Mouse (Mus musculus) cerebral cortex, adult 2 months (tissue): ENCODE results near the gene Gm5426.

Source experiments
- WGBS: fragments of 180-500 bp; shearing (Covaris S2); methylation state at CpG from one replicate; pipeline ENCODE4 v1.1.7; 2018; 5-methylcytosine and 5-hydroxymethylcytosine counted together

Gm5426 gene

DNA sequence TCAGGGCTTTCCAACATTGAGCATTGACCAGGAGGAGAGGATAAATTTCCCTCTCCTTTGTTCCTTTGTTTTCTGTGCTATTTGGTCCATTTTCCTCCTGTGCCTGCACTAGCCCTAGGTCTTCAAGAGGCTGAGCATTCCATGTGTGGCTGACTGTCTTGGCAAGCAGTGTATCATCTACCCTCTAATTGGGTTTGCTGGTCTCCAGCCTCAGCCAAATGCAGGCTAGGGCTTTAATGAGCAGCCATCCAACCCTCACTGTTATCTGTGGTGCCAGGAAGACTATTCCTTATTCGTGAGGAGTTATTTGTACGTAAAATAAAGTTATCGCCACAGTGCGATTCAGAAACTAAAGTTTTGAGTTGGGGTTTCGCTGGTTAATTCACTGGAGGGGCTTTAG lies 2.2 kb downstream of the Gm5426 start:
- WGBS, result 80% methylated on average over 5 of the region's 5 CpGs

GRCm38 (mm10) chr10:96139274-96139673 lies 2.9 kb downstream of the Gm5426 start:
- 85% methylated on average over 4 of the region's 4 CpGs for WGBS

- 97% methylated on average over 5 of the region's 5 CpGs for WGBS
Measured at GRCm38 (mm10) chr10:96146578-96146977, 10.2 kb downstream of the Gm5426 start.

DNA sequence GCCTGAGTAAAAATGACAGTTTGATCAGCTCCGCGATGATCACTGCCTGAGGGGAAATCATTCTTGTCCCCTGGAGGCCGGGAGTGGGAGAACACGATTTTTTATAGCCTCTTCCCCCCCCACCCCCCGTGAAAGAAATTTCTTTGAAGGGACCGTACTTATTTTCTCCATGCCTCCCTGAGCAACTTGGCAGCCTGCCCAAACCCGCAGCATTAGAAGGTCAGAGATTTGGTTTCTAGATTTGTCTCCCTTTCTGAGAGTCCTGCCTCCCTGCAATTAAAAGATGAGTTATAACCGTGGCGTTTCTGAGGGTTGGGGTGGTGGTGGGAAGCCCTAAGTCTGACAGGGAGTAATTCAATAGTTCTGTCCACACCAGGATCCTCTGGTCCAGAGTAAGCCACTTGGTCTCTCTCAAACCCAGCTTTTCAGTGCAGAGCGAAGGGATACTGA lies 11.9 kb downstream of the Gm5426 start:
- 25% methylated on average over 10 of the region's 10 CpGs for WGBS

- WGBS, result 87% methylated on average over 12 of the region's 12 CpGs
Measured at GRCm38 (mm10) chr10:96150401-96151116, 14.2 kb downstream of the Gm5426 start.

- WGBS, result 67% methylated on average over 5 of the region's 5 CpGs
Measured at GRCm38 (mm10) chr10:96153315-96153714, 16.9 kb downstream of the Gm5426 start.

DNA sequence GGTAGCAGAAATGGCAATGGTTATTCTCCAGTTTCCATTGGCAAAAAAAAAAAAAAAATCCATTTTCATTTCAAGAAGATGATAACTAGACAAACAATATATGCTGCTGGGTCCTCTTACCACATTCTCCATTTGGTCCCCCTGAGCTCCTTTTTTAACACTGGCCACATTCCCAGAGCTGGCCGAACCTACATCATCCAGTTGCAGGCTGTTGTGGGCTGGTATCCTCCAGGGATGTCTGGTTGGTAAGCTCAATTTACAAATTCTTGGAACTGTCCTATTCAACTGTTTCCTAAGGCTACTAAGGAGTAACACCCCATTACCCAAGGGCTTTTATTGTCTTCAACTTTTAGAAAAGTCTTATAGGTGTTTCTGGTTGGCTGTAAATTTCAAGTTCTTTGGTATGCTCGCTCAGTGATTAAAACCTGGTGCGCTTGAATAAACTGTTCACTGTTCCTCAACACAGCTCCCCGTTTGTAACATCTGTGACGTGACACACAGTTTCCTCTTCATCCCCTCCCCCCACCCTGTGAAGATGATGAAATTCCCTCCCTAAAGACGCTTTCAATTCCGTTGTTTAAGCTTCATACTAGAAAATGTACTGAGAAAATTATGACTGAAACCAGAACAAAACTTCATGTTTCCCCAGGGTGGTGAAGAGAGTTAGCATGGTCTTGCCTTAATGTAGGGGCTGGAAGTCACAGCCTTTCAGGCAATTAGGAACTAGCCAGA lies 26.7 kb downstream of the Gm5426 start:
- WGBS, result 83% methylated on average over 7 of the region's 7 CpGs

DNA sequence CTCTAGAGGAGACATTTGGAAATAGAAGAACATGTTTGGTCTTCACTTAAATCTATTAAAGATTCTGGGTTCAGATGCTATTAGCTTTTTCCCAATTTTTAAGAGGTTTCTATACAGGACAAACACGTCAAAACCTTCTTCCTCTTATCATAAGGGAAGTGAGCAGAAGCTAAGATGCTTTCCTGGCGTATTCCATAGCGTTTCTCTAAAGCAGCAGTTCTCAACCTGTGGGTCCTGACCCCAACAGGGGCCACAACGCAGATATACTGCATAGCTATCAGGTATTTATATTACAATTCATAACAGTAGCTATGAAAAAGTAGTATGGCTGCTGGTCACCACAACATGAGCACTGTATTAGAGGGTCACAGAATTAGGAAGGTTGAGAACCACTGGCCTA lies 27.4 kb downstream of the Gm5426 start:
- 87% methylated on average over 4 of the region's 4 CpGs for WGBS

GRCm38 (mm10) chr10:96165260-96165659 lies 28.9 kb downstream of the Gm5426 start:
- WGBS, result 90% methylated on average over 4 of the region's 4 CpGs

- WGBS, result 91% methylated on average over 4 of the region's 4 CpGs
Measured at GRCm38 (mm10) chr10:96168998-96169397, 32.6 kb downstream of the Gm5426 start.

DNA sequence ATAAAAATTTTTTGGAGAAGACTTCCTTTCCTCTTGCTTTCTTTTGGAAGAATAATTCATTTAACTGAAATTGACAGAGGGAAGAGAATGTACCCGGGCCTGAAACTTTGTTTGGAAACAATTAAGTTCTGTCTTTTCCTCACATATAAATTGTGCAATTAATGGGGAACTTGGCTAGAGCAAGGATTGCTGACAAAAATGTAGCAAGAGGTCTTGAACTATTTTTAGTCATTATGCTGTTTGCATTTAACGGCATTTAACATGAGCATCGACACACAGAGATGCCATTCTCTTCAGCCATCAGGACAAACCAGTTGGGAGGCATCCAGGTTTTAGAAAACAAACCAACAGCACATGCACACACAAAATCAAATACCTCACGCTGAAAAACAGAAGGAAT lies 36.6 kb downstream of the Gm5426 start:
- 64% methylated on average over 4 of the region's 4 CpGs for WGBS

DNA sequence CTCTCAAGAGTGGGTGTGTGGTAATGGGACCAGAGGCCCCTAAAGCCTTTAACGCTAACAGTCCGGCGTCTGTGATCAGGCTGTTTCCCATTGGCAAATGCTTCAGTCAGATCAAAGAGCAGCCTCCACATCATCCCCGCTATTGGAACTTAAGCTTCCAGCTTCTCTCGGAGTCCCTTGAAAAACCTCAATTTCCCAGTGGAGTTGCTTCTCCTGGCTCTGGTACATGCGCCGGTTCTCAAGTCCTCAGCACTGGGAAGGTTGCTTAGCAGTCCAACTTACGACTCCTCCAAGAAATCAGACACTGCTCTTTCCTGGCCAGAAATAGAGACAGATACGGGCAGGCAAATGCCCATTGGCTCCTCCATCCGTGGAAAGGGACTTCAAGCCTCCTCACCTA lies 37.4 kb downstream of the Gm5426 start:
- whole genome bisulfite sequencing, result 84% methylated on average over 10 of the region's 10 CpGs

GRCm38 (mm10) chr10:96176916-96177315 lies 40.5 kb downstream of the Gm5426 start:
- 95% methylated on average over 6 of the region's 6 CpGs for WGBS

- 89% methylated on average over 12 of the region's 12 CpGs for WGBS
Measured at GRCm38 (mm10) chr10:96180554-96181397, 44.4 kb downstream of the Gm5426 start.

- WGBS, result 92% methylated on average over 5 of the region's 5 CpGs
Measured at GRCm38 (mm10) chr10:96181398-96181790, 45.0 kb downstream of the Gm5426 start.

DNA sequence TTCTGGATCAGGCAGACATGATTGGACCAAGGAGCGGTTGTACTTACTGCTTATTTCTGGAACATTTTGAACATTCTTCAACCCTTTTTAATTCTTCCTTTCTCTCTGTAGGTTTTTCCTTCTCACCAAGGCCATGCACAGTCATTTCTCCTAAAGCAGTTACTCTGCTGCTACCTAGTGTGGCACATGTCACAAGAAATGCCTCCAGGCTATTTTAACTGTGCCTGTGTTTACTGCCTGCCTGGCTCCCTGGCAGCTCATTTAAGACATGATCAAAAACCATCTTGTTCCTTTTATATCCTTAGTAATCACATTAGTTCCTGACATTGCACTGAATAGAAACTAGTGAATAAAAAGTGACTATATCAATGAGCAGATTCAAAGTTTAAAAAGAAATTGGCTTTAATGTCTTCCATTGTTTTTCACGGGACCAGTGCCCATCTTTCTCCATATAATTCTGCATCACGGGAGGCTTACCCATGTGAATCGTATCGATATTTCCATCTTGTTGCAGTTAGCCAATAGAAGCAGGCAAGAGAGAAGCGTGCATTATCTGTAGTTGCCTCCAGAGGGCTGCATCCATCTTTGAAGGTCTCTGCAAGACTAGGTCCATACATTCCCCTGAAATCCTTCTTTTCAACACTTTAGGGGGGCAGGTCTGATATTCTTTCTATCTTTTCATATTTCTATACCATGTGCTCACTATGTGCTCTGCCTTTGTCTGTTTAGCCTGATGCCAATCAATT lies 45.7 kb downstream of the Gm5426 start:
- 63% methylated on average over 6 of the region's 6 CpGs for WGBS

DNA sequence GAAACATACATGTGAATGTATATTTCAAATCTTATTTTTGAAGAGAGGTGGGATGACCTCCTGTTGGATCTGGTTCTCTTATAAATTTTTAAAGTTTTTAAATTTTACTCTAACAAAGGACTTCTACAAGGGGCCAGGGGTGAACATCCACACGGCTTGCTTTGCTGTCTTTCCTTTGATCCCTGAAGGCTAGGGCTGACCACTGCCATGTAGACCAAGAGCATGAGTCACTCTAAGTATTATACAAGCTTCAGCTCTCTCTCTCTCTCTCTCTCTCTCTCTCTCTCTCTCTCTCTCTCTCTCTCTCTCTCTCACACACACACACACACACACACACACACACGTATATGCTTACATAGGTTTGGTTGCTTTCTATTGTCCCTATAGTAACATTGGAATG lies 48.6 kb downstream of the Gm5426 start:
- 81% methylated on average over 2 of the region's 2 CpGs for WGBS

DNA sequence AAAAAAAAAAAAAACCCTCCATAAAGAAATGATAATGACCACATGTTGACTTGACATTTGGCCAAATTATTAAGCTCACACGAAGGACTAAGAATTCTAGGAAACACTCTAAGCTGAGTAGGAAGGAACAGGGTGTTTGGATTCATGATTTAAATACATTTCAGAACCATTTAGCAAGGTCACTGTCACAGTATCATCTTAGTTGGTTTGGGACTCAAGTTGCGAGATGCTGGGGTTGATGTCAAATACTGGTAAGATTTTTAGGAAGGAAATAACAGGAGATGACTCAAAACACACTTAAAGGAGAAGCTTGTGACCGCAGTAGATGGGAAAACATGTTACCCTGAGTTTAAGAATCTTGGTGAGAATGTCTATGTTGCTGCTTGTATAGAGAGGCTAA lies 49.2 kb downstream of the Gm5426 start:
- 79% methylated on average over 3 of the region's 3 CpGs for WGBS
